In genomic region chr4:57027954-57028353, GRCm38 (mm10) we compare ENCODE assay signal across 24 mouse cellular contexts. TPM values are rescaled to one million over a fixed set of nuclear protein-coding genes. Genes with fewer than 3 reads are reported as not detected.
A peak's percentile ranks its signal among the peaks of the same experiment; 100 is the strongest.
DNase-seq lines count a peak whose midpoint lies in the region; ATAC-seq lines count a peak whose summit lies in the region.
"Had no signal": no experiment of that assay in that cellular context is flagged by ENCODE, and none has a peak within 500 bp of the region (broad histone marks: within the 10 kb centered on the region; RNA-seq: fewer than 3 reads in every experiment).

No protein-coding gene starts in this region.

- no peaks in the 10 kb centered on the region for H3K79me2 ChIP-seq in macrophage (ENCODE audit: inconsistent target)

- WGBS in liver, embryonic 15.5 days (ENCODE audit: insufficient replicate concordance) = 22% methylated on average over 10 of the region's 10 CpGs
- 47% methylated on average over 10 of the region's 10 CpGs for WGBS in liver, embryonic 11.5 days
- 14% methylated on average over 10 of the region's 10 CpGs for WGBS in macrophage (ENCODE audit: missing documents)

- H3K36me3 ChIP-seq in liver, embryonic 15.5 days (replicated peaks) = no peaks in the 10 kb centered on the region
- H3K36me3 ChIP-seq in liver, embryonic 11.5 days (ENCODE audit: control insufficient read depth, insufficient read depth, low read length) = no peaks in the 10 kb centered on the region
- H3K36me3 ChIP-seq in macrophage (ENCODE audit: inconsistent target) = no peaks in the 10 kb centered on the region
- H3K36me3 ChIP-seq: embryonic facial prominence, embryonic 15.5 days; hindbrain, embryonic 15.5 days; limb, embryonic 13.5 days; midbrain, embryonic 10.5 days had no signal

- no peak for DNase-seq in liver, embryonic 11.5 days (ENCODE audit: low spot score)
- no peak for DNase-seq in adrenal gland, postnatal 25 days
- DNase-seq in adrenal gland, postnatal 36 days = no peak
- no peak for DNase-seq in gastrocnemius, postnatal 4 days (ENCODE audit: low spot score in 2 of 2)
- DNase-seq: cerebellum, postnatal 10 days; forebrain, postnatal 0 days; gastrocnemius, adult 2 months; heart, adult 2 months; heart, postnatal 36 days; layer of hippocampus, postnatal 36 days; lung, postnatal 14 days; retina, postnatal 1 day; thymus, postnatal 14 days had no signal

- H3K27ac ChIP-seq in liver, embryonic 15.5 days (replicated peaks) = no peak overlapping the region
- H3K27ac ChIP-seq in liver, embryonic 11.5 days (ENCODE audit: low read depth, low read length) = no peak overlapping the region
- peak overlapping the region; percentile 36 for H3K27ac ChIP-seq in macrophage
- H3K27ac ChIP-seq: embryonic facial prominence, embryonic 15.5 days; gastrocnemius, adult 2 months; heart, adult 2 months; hindbrain, embryonic 15.5 days; kidney, postnatal 0 days; limb, embryonic 13.5 days; midbrain, embryonic 10.5 days had no signal

- no peaks in the 10 kb centered on the region for H3K27me3 ChIP-seq in liver, embryonic 15.5 days
- no peaks in the 10 kb centered on the region for H3K27me3 ChIP-seq in liver, embryonic 11.5 days (replicated peaks; ENCODE audit: control insufficient read depth, insufficient read depth, low read length)
- H3K27me3 ChIP-seq: embryonic facial prominence, embryonic 15.5 days; hindbrain, embryonic 15.5 days; limb, embryonic 13.5 days had no signal

- H3K4me2 ChIP-seq in liver, embryonic 15.5 days = peak overlapping the region; percentile 5; the same call in 1 of the 2 replicates
- H3K4me2 ChIP-seq in liver, embryonic 11.5 days = no peak overlapping the region
- H3K4me2 ChIP-seq: embryonic facial prominence, embryonic 15.5 days; hindbrain, embryonic 15.5 days; limb, embryonic 13.5 days had no signal

- no peaks in the 10 kb centered on the region for H3K4me1 ChIP-seq in liver, embryonic 15.5 days (replicated peaks)
- H3K4me1 ChIP-seq in liver, embryonic 11.5 days (replicated peaks; ENCODE audit: control insufficient read depth, insufficient read depth, low read length) = no peaks in the 10 kb centered on the region
- H3K4me1 ChIP-seq: embryonic facial prominence, embryonic 15.5 days; hindbrain, embryonic 15.5 days; midbrain, embryonic 10.5 days had no signal

- ATAC-seq in liver, embryonic 15.5 days (ENCODE audit: insufficient read depth) = no peak
- ATAC-seq in liver, embryonic 11.5 days (replicated peaks; ENCODE audit: low FRiP score) = no peak
- ATAC-seq in CD4-positive, CD25-positive, alpha-beta regulatory T cell, adult 4 months = peak; percentile 74
- ATAC-seq in activated CD4-positive, CD25-positive, alpha-beta regulatory T cell, adult 4 months = peak; percentile 53
- ATAC-seq: forebrain, postnatal 0 days; intestine, postnatal 0 days had no signal

- no peaks in the 10 kb centered on the region for H3K9me3 ChIP-seq in liver, embryonic 15.5 days (replicated peaks)
- no peaks in the 10 kb centered on the region for H3K9me3 ChIP-seq in liver, embryonic 11.5 days (ENCODE audit: control insufficient read depth, low read length)
- H3K9me3 ChIP-seq: embryonic facial prominence, embryonic 15.5 days; hindbrain, embryonic 15.5 days; limb, embryonic 13.5 days; midbrain, embryonic 10.5 days had no signal

- no peak overlapping the region for H3K4me3 ChIP-seq in liver, embryonic 15.5 days (replicated peaks)
- no peak overlapping the region for H3K4me3 ChIP-seq in liver, embryonic 11.5 days (ENCODE audit: low read depth, low read length)
- H3K4me3 ChIP-seq in macrophage (ENCODE audit: inconsistent target) = no peak overlapping the region
- H3K4me3 ChIP-seq: embryonic facial prominence, embryonic 15.5 days; gastrocnemius, adult 2 months; heart, adult 2 months; hindbrain, embryonic 15.5 days; limb, embryonic 13.5 days; midbrain, embryonic 10.5 days had no signal

- no peak overlapping the region for H3K9ac ChIP-seq in liver, embryonic 15.5 days
- no peak overlapping the region for H3K9ac ChIP-seq in liver, embryonic 11.5 days (ENCODE audit: low read depth, low read length)
- H3K9ac ChIP-seq: embryonic facial prominence, embryonic 15.5 days; forebrain, postnatal 0 days; hindbrain, embryonic 15.5 days; limb, embryonic 13.5 days had no signal

RNA-seq across cellular contexts. Expression of gene Frrs1l, which starts 37.8 kb away (rescaled TPM):
- 0.05 and 0.07 TPM in 2 replicates for polyA plus RNA-seq in liver, embryonic 15.5 days (2015; fragmentation: Nextera tagmentation; extraction: Ambion mirVana)
- 0.09 and 0.33 TPM in 2 replicates for polyA plus RNA-seq in liver, embryonic 11.5 days (2014; fragmentation: Nextera tagmentation; extraction: Ambion mirVana)
- polyA plus RNA-seq in CD4-positive, CD25-positive, alpha-beta regulatory T cell, adult 4 months (2017; shearing (Covaris generic)) = not detected
- polyA plus RNA-seq in activated CD4-positive, CD25-positive, alpha-beta regulatory T cell, adult 4 months (2017; shearing (Covaris generic)) = under 1 TPM in 1 of 2 experiments, not detected in 1; 0.16 TPM
- total RNA-seq in macrophage (2018; cell fraction: chromatin; rRNA removed) = not detected
- not detected for total RNA-seq in macrophage (2018; cell fraction: cytosol; rRNA removed)
- not detected for total RNA-seq in macrophage (2018; cell fraction: nucleus; rRNA removed)
- not detected in 3 replicates for polyA plus RNA-seq in macrophage (2018)
- total RNA-seq in adrenal gland, postnatal 25 days (2021) = 0.24 and 0.39 TPM in 2 replicates
- under 1 TPM; 0.23 to 0.40 TPM for total RNA-seq in adrenal gland, postnatal 36 days (2021)
- under 1 TPM; 0.05 to 0.26 TPM for total RNA-seq in gastrocnemius, postnatal 4 days (2021)
- total RNA-seq: MEL had no signal

Comparison
In these comparisons a context has a peak if more than half of its experiments do, and no peak if none do; other contexts are left out.
1. ATAC-seq: peak in CD4-positive, CD25-positive, alpha-beta regulatory T cell, adult 4 months (single experiment) and activated CD4-positive, CD25-positive, alpha-beta regulatory T cell, adult 4 months (single experiment); none in liver, embryonic 15.5 days (single experiment) and liver, embryonic 11.5 days (single experiment).